Comparison of ENCODE assay signal across 8 mouse cellular contexts in the genomic region with DNA sequence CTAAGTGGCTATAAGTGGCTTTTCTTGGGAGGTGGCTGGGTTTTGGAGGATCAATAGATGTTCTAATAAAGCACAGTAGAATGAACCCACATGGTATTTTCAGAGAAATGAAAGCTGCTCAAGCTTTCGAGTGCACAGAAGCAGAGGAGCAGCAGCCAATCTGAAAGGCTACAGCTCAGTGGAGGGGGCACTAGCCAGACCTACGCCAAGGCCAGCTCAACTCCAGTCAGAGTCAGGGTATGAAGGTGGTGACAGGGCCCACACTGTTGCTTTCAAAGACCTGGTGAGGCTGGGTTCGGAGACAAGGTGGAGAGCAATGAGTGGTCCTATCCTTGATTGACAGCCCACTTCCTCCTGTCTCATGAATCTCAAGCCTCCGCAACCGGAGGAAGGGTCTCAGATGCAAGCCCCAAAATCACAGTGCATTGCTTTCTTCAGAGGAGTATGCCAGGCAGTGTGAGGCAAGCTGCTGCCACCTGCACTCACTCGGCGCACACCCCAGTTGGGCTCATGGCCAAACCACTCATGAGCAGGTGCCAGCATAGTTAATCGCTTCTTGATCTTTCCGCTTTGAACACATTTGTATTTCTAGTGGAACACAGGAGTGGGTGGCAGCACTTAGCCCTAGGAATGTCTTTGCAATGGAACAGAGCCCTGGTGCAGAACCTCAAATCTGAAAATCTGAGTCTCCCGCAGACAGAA.
DNase-seq lines count a peak whose midpoint lies in the region; ATAC-seq lines count a peak whose summit lies in the region.

No protein-coding gene starts in this region.

- peaks cover 3% of the 10 kb centered on the region; the same call in 1 of the 2 replicates for H3K4me1 ChIP-seq in neural tube, embryonic 13.5 days (replicated peaks)
- 0 out of 2 replicates have a peak, but pooled peaks cover 3% of the 10 kb centered on the region for H3K4me1 ChIP-seq in heart, embryonic 11.5 days (ENCODE audit: control insufficient read depth, insufficient read depth, low read length)

- H3K4me3 ChIP-seq in neural tube, embryonic 13.5 days = no peak overlapping the region
- H3K4me3 ChIP-seq in heart, embryonic 11.5 days (ENCODE audit: low read depth, low read length) = no peak overlapping the region

- H3K4me2 ChIP-seq in neural tube, embryonic 13.5 days = no peak overlapping the region
- H3K4me2 ChIP-seq in heart, embryonic 11.5 days = no peak overlapping the region

- H3K9me3 ChIP-seq in neural tube, embryonic 13.5 days = no peaks in the 10 kb centered on the region
- H3K9me3 ChIP-seq in heart, embryonic 11.5 days (replicated peaks; ENCODE audit: control insufficient read depth, low read length) = no peaks in the 10 kb centered on the region

- no peak for DNase-seq in neural tube, embryonic 10.5 days (ENCODE audit: extremely low spot score, low spot score)
- peak; percentile 46 to 82 for DNase-seq in frontal cortex, adult 2 months (ENCODE audit: extremely low spot score in 1 of 2, low spot score in 1 of 2)
- peak; percentile 56 to 78 for DNase-seq in layer of hippocampus, adult 8-10 months (ENCODE audit: low spot score in 2 of 2)
- peak; percentile 91 for DNase-seq in lung, postnatal 36 days
- no peak for DNase-seq in spleen, adult 12 weeks (ENCODE audit: low spot score)
- no peak for DNase-seq in embryo, embryonic 11 days

- no peak overlapping the region for H3K9ac ChIP-seq in neural tube, embryonic 13.5 days
- H3K9ac ChIP-seq in heart, embryonic 11.5 days (ENCODE audit: low read depth, low read length) = no peak overlapping the region

- no peak overlapping the region for H3K27ac ChIP-seq in neural tube, embryonic 13.5 days (replicated peaks)
- H3K27ac ChIP-seq in heart, embryonic 11.5 days (ENCODE audit: low read depth, low read length) = no peak overlapping the region

- WGBS in neural tube, embryonic 13.5 days = 80% methylated on average over 10 of the region's 10 CpGs
- 80% methylated on average over 10 of the region's 10 CpGs for WGBS in heart, embryonic 11.5 days (ENCODE audit: insufficient replicate concordance)

- H3K27me3 ChIP-seq in neural tube, embryonic 13.5 days = no peaks in the 10 kb centered on the region
- H3K27me3 ChIP-seq in heart, embryonic 11.5 days (ENCODE audit: control insufficient read depth, insufficient read depth, low read length) = 0 out of 2 replicates have a peak, but pooled peaks cover 2% of the 10 kb centered on the region

- H3K36me3 ChIP-seq in neural tube, embryonic 13.5 days = no peaks in the 10 kb centered on the region
- no peaks in the 10 kb centered on the region for H3K36me3 ChIP-seq in heart, embryonic 11.5 days (ENCODE audit: control insufficient read depth, insufficient read depth, low read length)

- ATAC-seq in neural tube, embryonic 13.5 days (ENCODE audit: low read depth) = peak; percentile 66
- ATAC-seq in heart, embryonic 11.5 days (replicated peaks; ENCODE audit: insufficient number of reproducible peaks, low FRiP score, low TSS enrichment) = no peak

Comparison
In these comparisons a context has a peak if more than half of its experiments do, and no peak if none do; other contexts are left out.
1. DNase-seq: peak in frontal cortex, adult 2 months (2 of 2), layer of hippocampus, adult 8-10 months (2 of 2) and lung, postnatal 36 days (single experiment); none in neural tube, embryonic 10.5 days (single experiment), spleen, adult 12 weeks (single experiment) and embryo, embryonic 11 days (single experiment).